Mouse (Mus musculus) skeletal muscle tissue, adult 2 months (tissue): ENCODE measurements at regions not wholly inside any gene's neighbourhood (a gene's known extent, or its start where the extent isn't known, plus 50 kb on each side); places are given as distances from the start of the nearest gene placed in this dataset.

Experiments
- DNase-seq: peaks from one replicate; pipeline ENCODE4 v3.0.0-alpha.2; 2012; ENCODE audit warnings: low read depth, low spot score

DNA sequence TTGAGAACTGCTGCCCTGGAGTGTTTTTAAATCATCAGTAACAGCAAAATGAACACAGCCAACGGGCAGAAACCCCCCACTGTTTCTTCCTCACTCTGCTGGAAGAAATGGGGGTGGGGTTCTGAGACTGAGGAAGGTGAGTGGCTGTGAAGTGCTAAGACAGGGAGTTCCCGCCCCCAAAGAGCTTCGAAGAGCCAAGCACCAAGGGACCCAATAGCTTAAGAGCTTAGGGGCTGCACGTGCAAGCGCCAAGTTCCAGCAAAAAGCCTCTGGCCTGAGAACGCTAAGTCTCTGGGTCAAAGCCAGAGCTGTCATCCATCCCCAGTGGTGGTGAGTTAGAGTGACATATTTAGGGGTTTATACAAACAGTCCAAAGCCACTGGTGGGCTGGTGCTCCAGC is 55.1 kb upstream of the Pcbd1 start:
- DNase-seq: no peak

DNA sequence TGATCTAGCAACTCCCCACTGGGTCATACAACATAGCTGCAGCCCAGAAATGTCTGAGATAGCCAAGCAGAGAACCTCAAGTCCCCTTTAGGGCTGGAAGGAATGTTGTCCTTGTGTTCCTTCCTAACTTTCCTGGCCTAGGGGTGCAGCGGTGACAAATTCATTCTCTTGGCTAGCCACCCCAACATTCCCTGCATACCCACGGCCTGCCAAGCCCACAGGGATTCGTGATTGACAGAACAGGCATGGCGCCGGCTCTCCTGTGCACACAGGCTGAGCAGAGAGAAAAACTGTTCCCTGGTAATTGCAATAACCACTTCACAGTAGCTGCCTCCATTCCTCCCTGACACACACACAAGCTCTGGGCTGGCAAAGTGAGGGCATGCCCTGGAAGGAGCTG is 60.5 kb upstream of the Pcbd1 start:
- DNase-seq: no peak

DNA sequence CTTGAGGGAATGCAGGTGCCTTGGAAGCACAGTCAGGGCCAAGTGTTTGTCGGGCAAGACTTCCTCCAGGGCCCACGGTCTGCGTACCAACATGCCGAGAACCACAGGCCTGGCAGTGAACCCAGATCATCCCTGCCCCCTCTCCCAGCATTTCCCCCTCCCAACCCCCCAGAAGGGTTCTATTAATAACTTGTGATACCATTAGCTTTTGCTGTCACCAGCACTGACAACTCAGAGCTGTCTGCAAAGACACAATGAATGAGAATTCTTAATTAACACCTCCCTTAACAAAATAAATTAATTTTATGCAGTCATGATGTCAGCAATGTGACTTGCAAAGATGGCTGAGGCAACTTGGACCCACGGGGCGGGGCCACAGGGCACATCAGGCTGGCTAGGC is 61.9 kb upstream of the Pcbd1 start:
- DNase-seq: no peak

DNA sequence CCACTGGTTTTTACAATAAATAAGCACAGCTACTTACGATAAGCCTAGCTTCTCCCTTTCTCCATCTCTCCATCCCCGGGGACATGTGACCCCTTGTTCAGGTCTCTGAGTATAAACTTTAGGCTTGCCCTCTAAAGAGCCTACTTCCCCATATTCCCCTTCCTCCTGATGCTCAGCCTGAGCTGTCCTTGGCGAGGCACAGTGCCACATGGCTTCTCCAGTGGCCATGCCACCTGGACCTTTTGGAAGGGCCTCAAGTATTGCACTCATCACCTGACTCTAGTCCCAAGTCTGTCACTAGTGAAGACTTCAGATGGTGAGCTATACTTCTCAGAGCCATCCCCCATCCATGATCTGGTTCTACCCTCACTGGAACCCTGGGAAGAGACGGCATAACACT is 64.1 kb upstream of the Pcbd1 start:
- no peak for DNase-seq

DNA sequence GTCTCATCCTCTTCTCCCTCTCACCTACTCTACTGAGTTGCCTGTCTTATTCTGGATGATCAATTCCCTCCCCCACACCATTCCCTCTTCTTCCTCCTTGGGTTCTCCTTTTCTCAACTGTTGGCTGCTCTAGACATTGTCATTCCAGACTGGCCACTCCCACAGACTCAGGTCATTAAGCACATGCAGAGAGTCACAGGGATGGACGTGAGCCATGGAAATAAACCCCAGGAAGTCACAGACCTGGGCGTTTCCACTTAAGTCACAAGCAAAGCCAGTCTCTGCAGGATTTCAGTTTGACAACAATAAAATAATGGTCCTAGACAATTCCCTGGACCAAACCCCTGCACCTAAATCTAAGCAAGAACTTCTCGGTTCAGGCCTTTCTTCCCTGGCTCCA is 65.0 kb upstream of the Pcbd1 start:
- DNase-seq: no peak

DNA sequence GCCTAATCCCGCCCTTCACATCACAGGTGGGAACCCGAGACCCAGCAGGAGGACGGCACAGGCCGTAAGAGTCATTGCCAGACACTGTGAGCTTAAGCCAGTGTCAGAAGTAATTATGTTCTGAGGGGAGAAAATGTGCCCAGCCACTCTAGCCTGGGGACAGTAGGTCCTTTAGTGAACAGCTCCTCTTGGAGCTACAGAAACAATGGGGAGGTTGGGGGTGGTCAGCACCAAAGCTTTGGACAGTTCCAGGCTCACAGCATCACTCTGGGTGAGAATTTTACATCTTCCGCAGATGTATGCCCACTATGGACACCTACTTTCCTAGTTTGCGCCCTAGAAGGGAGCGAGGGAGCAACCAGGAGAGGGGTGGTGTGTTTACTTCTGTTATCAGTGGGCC is 65.7 kb upstream of the Pcbd1 start:
- no peak for DNase-seq

DNA sequence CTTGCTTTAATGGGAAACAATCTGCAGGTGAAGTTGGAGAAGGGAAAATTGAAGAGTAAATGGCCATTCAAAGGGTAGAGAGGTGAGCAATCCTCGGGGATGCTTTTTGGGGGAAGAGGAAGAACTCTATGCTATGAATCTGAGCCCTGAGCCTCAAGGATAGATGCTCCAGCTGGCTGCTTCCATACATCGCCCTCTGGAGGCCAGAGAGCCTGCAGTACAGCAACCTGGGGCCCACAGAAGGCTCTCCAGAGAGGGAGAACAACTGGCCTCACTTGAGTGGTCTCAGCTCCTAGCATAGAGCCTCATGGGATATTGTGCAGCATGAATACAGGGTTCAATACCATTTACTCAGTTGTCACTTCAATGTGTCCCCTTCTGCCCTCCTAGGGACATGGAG is 69.6 kb upstream of the Pcbd1 start:
- DNase-seq: no peak

DNA sequence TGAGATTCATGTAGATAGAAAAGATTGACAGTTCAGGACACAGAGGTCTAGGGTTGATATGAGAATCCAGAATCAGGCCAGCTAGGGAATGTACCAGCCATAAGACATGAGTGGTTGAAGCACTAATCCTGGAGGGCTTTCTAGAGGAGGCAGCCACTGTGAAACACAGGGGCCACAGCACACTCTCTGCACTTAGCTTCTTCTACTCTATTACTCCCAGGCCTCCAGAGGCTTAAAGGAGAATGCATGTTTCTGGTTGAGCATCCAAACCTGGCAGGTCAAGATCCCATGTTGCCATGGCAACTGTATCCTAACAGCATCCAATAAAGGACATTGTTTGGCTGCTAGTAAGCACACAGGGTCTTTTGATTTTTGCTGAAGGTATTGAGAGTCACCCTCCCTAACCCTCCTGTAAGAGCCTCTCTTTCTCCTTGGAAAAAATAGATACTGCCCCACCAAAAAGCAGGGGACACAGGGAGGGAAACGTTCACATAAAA is 76.9 kb upstream of the Pcbd1 start:
- DNase-seq: no peak

DNA sequence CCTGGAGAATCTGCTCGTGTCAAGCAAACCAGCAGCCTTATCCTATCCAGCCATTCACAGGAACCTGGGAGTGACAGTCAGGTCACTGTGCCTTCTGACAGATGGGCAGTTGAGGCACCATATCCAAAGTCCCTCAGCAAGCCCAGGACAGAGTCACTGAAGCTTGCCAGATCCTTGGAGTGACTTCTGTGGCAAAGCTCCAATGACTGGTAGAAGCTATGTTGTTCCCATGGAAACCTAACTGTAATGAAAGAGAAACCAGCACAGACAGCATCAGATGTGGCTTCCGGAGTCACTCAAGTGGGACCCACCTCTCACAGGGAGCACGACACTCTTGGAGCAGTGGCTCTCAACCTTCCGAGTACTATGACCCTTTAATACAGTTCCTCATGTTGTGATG is 78.4 kb upstream of the Pcbd1 start:
- DNase-seq: no peak

DNA sequence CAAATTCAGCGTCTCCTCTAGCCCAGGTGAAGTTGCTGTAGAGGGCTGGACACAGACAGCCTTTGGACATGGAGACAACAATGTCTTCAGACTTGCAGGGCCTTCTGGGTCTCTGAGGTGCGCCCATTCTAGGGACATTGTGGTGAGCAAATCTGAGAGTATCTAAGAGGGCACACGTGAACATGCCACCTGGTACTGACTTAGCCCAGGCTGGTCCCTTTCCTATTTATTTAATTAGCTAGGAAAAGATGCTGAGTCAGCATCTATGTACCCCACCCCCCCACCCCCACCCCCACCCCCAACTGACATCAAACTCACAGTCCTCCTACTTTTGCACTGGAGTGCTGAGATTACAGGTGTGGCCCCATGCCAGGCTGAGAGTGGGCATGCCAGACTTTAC is 81.7 kb upstream of the Pcbd1 start:
- DNase-seq: no peak

DNA sequence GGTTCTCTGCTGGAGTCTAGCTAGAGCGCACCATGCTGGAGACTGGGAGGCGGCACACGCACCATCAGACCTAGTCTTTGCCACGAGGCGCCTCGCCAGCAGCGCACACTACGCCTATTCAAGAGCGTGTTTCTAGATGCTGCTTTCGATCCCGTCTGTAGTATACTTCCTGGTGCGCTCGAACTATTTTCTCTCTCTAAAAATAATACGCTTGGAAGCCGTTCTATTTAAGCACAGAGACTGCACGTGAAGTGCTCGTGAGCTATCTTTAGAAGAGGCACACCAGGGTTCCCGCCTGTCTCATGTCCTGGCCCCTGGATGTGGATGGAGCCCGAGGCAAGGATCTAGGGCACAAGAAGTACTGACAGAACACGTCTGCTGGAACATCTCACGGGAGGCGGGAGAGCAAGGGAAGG is 87.4 kb upstream of the Pcbd1 start:
- DNase-seq: no peak

DNA sequence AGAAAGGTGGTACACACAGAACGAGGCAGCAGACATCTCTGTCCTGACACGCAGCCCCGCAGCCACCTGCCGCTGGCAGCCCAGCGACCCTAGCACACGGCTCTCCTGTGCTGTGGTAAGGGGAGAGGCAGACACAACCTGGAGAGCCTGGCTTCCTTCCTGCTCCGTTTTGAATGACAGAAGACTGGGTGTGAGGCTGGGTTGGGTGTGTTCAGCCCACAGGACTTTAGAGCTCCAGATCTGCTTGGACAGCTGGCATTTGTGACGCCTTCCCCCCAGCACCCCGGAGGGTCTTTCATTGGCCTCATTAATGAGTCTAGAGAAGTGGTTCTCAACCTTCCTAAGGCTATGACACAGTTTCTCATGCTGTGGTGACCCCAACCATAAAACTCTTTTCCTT is 91.7 kb upstream of the Pcbd1 start:
- DNase-seq: no peak

DNA sequence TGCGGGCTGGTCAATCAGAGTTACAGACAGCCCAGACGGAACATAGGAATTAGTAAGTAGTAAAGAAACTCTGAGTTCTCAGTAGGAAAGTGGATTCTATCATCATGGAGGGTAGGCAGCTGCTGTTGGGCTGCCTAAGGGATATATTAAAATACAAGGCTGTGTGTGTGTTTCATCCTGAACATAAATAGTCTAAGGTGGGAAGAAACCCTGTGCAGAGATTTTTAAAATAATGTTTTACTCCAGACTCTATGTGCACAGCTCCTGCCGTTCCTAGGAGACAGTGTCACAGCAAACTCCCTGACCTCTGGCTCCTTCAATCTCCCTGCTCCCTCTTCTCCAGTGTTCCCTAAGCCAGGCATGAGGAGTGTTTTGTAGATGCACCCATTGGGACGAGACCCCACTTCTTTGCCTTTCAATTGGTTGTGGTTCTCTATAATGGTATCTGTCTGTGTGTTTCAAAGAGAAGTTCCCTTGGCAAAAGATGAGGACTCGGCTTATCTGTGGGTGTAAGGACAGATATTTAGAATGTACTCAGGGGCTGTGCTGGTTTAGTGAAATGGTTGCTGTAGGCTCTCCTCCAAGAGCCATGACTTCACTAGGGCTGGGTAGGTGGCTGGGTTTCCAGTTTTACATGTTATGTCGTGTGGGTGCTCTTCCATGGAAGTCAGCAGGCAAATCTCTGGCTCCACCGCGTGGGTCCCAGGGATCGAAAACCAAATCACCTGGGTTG is 93.1 kb upstream of the Pcbd1 start:
- DNase-seq: no peak

DNA sequence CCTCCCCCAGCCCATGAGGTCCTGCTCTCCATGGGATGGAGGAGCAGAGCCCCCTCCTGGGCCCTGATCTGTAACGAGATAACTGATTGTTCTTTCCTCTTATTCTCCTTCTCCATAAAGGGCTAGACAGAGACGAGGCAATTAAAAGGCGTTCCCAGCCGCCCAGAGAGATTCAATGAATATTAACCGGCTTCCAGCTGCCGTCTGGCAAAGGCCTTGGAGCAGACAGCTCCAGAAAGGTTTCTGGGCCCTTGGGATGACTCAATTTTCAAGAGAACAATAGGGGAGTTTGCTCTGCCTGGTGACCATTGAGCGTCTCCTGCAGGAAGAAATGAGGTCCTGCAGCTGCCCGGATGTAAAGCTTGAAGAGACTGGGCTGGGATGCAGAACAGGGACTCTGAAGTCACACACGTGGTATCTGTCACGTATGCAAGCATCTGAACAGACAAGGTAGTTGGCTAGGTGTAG is 104.0 kb upstream of the Pcbd1 start:
- peak; percentile 1 for DNase-seq

DNA sequence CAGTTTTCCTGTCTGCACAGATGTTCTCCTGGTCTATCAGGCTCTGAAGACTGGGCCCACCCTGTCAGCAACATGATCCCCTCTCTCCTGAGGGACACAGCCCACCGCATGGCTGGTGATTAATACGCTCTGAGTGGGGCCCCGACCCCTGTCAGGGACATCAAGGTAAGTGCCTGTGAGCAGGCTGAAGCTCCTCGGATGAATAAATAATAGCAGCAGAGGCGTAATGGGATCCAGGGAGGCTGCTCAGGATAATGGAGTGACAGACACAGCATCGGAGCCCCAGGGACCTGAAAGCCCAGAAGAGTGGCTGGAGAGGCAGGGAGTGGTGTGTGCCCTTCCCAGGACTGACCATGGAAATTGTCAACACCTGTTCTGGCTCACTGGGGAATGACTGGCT is 107.4 kb upstream of the Pcbd1 start:
- DNase-seq: no peak

DNA sequence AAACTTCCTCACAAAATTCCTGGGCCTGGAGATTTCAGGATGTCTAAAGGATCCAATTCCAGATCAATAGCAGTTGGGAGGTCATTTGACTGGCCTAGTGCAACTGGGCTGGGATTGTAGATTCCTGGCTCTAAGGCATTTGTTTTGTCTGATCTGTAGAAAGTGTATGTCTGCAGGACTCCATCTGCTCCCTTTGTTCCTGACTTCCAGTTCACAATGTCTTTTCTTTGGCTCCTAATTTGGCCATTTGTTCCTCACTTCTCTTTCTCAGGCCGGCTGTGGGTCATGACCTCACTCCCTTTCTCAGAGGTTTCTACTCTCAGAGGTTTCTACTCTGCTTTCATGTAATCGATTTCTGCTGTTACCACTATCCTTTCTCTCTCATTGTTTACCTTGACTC is 115.5 kb upstream of the Pcbd1 start:
- no peak for DNase-seq

DNA sequence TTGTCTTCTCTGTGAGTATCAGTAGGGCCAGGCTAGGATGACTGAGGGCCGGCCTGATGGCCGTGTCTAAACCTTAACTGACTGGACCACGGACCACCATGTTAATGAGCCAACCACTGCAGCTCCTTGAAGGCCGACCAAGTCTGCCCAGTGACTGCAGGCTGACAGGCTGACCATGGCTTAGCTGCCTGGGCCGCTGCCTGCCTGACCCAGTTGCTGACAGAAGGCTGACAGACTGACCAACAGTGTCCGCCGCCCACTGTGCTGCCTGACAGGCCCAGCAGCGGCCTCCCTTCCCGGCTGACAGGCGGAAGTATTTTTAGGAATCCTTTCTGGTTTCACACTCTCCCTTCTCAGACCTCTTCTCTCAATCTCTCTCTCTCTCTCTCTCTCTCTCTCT is 124.3 kb upstream of the Pcbd1 start:
- DNase-seq: no peak

DNA sequence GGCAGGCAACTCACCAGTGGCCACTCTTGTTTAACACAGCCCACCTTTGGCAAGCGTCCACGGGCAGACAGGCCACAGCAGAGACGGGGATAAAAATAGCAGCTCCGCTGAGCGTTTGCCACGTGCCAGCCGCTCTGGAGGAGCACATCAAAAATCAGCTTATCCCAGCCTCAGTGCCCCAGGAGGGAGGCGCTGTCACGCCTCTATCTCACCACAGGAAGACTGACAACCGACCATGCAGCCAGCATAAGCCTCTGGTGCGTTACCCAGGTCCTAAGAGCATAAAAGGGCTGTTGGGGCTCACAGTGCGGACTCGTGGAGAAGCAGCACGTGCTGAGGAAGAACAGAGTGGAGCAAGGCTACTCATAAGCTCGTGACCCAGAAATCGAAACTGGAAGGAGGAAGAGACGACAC is 126.4 kb upstream of the Unc5b start:
- no peak for DNase-seq

DNA sequence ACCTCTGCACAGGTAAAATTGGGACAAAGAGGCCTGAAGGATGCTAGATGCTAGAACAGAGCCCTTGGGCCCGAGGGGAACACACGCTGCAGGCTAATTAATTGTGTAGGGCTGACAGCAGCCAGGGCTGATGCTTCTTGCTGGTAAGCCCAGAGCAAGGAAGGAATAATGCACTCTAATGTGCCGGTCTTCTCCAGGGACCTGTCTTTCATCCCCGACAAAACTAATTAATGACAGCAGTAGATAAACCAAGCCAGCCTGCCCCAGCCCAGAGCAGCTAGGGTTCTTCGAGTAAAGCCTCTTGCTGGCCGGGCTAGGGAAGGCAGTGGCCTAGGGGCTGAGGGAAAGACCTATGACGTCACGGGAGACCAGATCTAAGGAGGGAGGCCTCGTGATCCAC is 124.1 kb upstream of the Unc5b start:
- DNase-seq: no peak

DNA sequence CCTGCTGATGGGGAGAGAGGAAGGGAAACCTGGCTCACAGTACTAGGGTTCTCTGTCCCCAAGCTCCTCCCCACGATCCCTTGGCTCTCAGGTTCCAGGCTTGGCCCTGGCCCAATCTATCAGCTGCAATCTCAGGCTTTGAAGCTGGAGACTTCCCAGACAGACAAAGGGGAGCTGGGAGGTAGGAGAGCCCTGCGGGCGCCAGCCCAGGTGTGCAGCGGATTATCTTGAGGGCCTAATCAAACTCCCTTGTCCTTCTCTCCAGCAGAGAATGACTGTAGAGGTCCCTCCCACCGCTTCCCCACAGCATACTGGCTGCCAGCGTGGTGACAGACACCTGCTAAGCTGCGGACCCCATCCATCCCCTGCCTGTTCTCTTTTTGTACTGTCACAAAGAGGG is 121.1 kb upstream of the Unc5b start:
- no peak for DNase-seq

DNA sequence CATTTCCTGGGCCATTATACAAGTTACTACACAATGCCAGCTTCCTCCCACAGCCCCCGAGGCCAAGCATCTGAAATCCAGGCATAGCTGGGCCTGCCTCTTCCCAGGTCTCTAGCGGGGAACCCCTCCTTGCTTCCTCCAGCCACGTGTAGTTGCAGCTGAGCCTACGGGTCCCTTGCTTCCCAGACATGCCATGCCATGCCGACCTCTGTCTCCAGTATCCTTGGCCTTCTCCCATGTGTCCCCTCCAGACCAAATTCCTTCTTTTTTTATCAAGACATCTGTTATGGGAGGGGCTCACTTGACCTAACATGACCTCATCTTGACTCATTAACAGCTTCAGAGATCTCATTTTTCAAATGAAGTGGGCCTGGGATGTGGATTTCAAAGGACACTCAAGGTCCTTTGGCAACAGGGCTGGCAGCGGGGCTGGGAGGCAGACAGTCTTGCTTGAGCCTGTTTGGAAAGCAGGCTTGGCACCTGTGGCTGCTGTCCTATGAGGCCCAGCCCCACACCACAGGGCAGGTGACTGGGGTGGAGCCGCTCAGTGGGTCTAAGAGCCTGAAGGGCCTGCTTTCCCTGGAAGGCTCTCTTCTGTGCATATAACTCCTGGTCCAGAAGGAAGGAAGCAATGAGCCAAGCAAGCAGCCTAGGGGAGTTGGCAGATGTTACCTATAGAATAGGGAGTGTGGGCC is 117.7 kb upstream of the Unc5b start:
- DNase-seq: no peak

DNA sequence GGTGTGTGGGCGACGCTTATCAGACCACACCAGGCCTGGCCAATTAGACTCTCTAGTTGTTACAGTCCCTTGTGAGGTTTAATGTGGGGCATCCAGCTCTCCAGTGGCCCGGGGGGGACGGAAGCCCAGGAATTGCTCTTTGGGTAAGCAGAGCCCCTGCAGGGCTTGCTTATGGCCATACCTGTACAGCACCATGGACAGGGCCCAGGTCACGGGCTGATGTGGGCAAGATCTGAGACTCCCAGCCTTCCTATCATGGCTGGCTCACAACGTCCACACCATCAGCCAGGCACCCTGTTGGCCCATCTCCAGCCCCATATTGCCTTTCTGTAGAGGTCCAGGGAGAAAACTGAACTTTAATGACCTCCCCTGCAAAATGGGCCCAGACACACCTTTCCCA is 111.7 kb upstream of the Unc5b start:
- no peak for DNase-seq

DNA sequence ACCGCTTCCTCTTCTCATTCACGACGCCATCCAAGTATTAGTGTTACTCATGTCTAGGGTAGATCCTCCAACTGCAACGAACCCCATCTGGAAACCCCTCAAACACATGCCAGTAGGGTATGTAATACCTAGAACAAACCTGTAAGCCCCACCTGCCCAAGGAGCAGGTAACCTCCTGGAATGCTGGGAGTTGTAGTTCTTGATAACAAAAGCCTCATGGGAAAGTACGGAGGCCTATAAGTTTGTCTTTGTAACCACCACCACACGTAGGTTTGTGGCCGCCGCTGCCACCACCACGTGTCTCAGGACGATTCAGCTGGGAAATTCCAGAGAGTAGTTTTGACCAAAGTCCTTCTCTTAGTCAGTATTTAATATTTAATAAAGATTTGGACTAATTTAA is 107.4 kb upstream of the Unc5b start:
- DNase-seq: no peak

DNA sequence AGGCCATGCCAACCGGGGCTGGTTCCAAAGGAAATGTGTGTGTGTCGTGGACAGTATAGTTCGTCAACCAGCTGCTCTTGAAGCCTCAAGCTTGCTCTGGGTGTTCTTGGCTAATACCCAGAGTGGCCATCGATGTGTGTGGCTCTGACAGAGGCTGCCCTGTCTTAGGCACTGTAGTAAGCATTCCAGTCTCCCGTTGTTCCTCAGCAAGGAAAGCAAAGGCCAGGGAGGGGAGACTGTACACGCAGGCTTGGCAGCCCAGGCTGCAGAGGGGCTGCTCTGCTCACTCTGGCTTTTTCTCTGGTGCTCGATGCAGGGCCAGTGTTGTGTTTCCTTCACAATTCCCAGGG is 106.1 kb upstream of the Unc5b start:
- no peak for DNase-seq
